Comparison of ENCODE assay signal across 34 mouse cellular contexts in genomic region chr3:109564443-109564842, GRCm38 (mm10).
"Had no signal": no experiment of that assay in that cellular context is flagged by ENCODE, and none has a peak within 500 bp of the region (broad histone marks: within the 10 kb centered on the region; RNA-seq: fewer than 3 reads in every experiment).

No protein-coding gene starts in this region.

- H3K9ac ChIP-seq: heart, embryonic 12.5 days; heart, embryonic 13.5 days; heart, embryonic 15.5 days; hindbrain, embryonic 12.5 days; hindbrain, embryonic 13.5 days; hindbrain, embryonic 14.5 days; hindbrain, embryonic 15.5 days; kidney, embryonic 15.5 days had no signal

- ATAC-seq: hindbrain, embryonic 16.5 days; hindbrain, postnatal 0 days; inflammation-experienced regulatory T-cells, adult 6 months had no signal

- H3K36me3 ChIP-seq: heart, embryonic 10.5 days; heart, embryonic 12.5 days; heart, embryonic 13.5 days; heart, embryonic 15.5 days; hindbrain, embryonic 10.5 days; hindbrain, embryonic 12.5 days; hindbrain, embryonic 13.5 days; hindbrain, embryonic 15.5 days; kidney, embryonic 15.5 days had no signal

- H3K4me3 ChIP-seq: heart, adult 2 months; heart, embryonic 10.5 days; heart, embryonic 12.5 days; heart, embryonic 13.5 days; heart, embryonic 15.5 days; hindbrain, embryonic 10.5 days; hindbrain, embryonic 12.5 days; hindbrain, embryonic 13.5 days; hindbrain, embryonic 15.5 days; kidney, embryonic 15.5 days; layer of hippocampus, adult 2 months had no signal

- DNase-seq: heart, adult 18-20 months; heart, adult 2 months; heart, postnatal 10 days; heart, postnatal 14 days; heart, postnatal 36 days; heart, postnatal 4 days; kidney, adult 11 months; kidney, adult 18-20 months; kidney, adult 2 months; kidney, adult 8-10 months; kidney, adult 9 months; kidney, postnatal 10 days; kidney, postnatal 14 days; kidney, postnatal 25 days; kidney, postnatal 36 days; kidney, postnatal 4 days; layer of hippocampus, adult 9-11 months; layer of hippocampus, postnatal 36 days had no signal

- H3K9me3 ChIP-seq: heart, embryonic 10.5 days; heart, embryonic 12.5 days; heart, embryonic 13.5 days; heart, embryonic 15.5 days; hindbrain, embryonic 10.5 days; hindbrain, embryonic 12.5 days; hindbrain, embryonic 13.5 days; hindbrain, embryonic 15.5 days; kidney, embryonic 15.5 days had no signal

- H3K27me3 ChIP-seq: heart, embryonic 12.5 days; heart, embryonic 13.5 days; heart, embryonic 15.5 days; hindbrain, embryonic 12.5 days; hindbrain, embryonic 13.5 days; hindbrain, embryonic 15.5 days; kidney, embryonic 15.5 days had no signal

- H3K4me2 ChIP-seq: heart, embryonic 11.5 days; heart, embryonic 12.5 days; heart, embryonic 13.5 days; heart, embryonic 15.5 days; hindbrain, embryonic 12.5 days; hindbrain, embryonic 13.5 days; hindbrain, embryonic 14.5 days; hindbrain, embryonic 15.5 days; kidney, embryonic 15.5 days had no signal

- H3K27ac ChIP-seq: heart, adult 2 months; heart, embryonic 10.5 days; heart, embryonic 13.5 days; heart, embryonic 15.5 days; hindbrain, embryonic 10.5 days; hindbrain, embryonic 12.5 days; hindbrain, embryonic 13.5 days; hindbrain, embryonic 14.5 days; hindbrain, embryonic 15.5 days; hindbrain, postnatal 0 days; kidney, embryonic 15.5 days; kidney, postnatal 0 days; layer of hippocampus, adult 2 months had no signal
